Mouse (Mus musculus) frontal cortex, postnatal 36 days (tissue): Measurements from ENCODE around the gene Slc30a9.

ENCODE experiments used
- DNase-seq, 2 experiments: peaks; one replicate each; pipeline ENCODE4 v3.0.0; 2022; ENCODE audit warnings: low spot score in 2 of 2

The Slc30a9 gene

DNA sequence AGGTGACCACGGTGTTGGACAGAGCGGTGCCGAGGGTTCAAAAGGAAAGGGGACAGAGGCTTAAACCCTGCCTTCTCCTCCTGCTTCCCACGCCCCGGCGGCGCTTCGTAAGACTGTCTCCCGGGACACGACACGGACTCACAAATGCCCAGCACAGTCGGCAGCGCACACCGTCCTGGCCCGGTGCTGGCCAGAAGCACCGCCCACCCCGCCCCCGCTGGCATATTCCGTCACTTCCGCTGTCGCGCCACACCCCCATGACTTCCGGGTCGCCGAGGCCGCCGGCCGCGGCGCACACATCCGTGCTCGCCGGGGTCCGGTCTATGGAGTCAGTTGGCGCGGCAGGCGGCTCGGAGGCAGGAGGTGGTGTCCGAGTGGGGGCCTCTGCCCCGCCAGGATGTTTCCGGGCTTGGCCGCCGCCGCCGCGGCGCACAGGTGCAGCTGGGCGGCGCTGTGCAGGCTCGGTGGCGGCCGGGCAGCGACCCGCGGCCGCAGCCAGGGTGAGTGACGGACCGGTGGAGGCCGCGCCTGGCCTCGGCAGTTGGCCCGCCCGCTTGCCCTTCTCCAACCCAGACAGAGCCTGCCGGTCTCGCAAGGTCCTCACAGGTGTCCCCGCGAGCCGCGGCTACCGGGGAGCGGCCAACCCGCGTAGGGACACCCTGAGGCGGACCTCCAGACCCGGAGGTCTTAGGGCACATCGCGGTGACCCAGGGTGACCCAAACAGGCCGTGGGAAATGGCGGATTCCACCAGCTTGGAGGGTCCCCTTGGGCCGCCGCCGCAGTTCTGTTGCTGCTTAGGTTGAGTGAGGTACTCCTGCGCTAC, at the start of gene Slc30a9:
Gene Slc30a9, plus strand, starts transcription at position 258 of the 824 bp plus-strand sequence.
- DNase-seq: peak; percentile 91 to 93

DNA sequence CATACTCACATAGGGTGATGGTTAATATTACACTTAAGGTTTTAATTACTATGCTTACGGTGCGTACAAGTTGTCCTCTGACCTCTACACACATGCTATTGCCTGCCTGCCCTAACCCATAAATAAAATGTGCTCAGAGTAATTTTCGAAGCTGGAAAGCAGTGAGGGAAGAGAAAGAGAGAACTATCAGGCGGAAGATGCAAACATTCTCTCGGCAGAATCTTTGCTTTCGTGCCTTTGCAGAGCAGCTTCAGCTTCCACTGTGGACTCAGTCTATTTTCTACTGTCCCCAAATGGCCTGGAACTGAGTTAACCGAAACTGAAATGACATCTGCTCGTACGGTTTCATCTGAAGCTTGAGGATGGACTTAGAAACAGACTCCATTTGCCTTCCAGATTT, 48.3 kb upstream of the Slc30a9 start:
- peak in 1 of 2 experiments; percentile 28 for DNase-seq

DNA sequence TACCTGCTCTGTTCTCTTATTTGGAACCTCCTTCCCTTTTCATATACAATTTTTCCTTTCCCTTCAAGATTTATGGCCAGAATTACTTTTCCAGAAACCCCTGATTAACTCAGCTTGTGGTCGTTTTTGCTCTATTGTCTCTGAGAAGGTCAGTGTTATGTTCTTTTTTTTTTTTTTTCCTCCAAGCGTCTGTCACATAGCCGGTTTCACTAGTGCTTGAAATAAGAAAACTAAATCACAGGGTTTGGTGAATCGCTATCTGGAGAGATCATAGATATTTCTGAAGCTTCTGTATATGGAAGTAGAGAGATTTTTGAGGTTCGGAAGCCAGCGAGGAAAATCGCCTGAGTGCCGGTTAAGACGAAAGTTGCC, 46.6 kb upstream of the Slc30a9 start:
- DNase-seq: no peak

DNA sequence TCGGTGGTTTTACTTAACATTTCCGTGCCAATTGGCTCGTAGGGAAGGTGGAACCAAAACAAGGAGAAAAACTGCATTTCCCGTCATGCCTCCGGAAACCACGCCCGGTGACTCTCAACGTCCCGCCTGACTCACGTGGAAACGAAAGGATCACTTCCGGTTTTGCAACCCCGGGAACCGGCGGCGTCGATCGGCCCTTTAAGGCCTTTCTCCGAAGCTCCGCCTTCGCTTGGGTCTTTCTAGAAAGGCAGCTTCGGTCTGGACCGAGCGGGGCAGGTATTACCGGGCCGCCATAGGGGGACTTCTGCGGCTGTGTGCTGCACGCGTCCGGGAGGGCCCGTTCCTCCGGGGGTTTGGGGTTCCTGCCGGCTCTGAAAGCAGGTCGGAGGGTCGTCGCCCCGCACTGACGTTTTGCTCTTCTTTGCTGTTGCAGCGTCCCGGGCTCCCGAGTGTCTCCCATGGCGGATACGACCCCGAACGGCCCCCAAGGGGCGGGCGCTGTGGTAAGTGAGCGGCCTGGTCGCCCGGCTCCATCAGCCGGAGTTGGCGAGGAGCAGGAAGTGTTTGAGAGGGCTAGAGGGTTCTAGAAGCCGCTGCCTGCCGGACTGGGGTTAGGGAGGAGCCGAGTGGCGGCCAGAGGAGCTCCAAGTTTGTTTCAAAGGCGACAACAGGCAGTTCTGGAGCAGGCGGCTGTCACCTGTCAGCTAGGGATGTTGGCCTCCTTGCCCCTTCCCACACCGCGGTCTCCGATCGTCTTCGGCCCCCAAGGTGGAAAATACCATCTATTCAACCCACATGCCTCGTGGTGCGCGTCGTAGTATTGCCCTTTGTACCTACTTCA, 46.0 kb upstream of the Slc30a9 start, which contains the start of gene Tmem33:
Gene Tmem33, plus strand, starts transcription at position 35 of the 841 bp plus-strand sequence.
- peak; percentile 92 to 96 for DNase-seq

DNA sequence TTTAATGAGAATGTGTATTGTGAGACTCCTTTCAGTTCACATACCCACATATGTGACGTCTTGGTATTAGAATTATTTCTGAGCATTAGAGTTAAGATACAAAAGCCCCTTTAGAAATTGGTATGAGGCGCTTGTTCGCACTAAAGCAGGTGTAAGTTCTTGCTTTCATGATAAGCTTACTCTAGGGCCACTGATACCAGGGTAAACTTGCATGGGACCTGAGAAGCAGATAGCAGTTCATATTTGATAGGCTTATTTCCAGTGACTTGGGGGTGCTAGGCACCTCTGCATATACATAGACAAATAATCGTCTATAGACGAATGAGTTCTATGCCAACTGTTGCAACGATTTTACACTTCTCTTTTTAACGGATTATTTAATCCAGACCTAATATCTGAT, 43.8 kb upstream of the Slc30a9 start:
- no peak for DNase-seq

DNA sequence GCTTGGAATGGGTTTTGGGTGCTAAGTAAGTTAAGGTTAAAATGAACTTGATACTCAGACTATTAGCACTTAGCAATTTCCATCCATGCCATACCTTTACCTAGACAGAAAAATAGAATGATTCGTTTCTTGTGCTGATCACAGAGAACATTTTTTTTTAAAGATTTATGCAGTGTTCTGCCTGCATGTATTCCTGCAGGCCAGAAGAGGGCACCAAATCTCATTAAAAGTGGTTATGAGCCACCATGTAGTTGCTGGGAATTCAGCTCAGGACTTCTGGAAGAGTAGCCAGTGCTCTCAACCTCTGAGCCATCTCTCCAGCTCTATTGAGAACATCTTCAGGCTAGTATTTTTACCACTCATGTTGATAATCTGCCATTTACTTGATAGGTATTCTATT, 40.6 kb upstream of the Slc30a9 start:
- DNase-seq: no peak

DNA sequence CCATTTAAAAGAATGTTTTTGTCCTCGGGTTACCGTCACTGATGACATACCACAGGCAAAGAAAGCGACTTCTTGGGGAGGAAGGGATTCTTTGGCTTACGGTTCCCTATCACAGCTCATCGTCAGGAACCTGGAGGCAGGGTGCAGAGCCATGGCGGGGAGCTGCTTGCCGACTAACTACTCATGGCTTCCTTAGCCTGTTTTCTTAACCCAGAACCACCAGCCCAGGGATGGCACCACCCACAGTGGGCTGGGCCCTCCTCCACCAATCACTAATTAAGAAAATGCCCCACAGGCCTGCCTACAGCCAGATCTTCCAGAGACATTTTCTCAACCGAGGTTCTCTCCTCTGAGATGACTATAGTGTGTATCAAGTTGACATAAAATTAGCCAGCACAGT, 37.4 kb upstream of the Slc30a9 start:
- no peak for DNase-seq

DNA sequence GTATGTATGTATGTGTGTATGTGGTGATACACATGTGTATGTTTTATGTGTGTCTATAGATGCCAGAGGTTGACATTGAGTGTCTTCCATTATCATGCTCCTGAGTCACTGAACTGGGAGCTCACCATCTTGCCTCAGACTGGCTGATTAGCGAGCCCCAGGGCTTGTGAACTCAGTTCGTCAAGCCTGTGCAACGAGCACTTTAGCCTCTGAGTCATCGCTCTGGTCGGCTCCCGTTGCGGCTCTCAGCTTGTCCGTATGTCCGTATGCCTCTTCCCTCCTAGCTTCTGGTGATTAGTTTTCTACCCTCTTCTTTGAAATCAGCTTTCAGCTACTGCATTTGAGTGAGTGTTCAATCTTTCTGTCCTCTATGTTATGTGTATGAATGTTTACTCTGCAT, 27.3 kb upstream of the Slc30a9 start:
- no peak for DNase-seq

DNA sequence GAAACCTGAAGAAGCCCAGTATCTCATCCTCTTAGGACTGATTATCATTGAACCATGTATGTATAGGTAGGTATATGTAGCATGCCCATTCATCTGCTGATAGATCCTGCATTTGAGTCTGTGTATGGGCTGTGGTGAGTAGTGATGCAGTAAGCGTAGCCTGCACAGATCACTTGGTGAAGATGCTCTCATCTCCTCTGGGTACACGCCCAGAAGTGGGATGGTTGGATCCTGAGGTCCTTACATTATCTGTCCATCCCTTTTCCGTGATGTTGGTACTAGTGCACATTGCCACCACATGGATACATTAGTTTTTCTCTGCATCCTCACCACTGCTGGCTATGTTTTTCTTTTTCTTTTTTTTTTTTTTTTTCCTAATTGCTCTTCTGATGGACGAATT, 26.9 kb upstream of the Slc30a9 start:
- DNase-seq: no peak

DNA sequence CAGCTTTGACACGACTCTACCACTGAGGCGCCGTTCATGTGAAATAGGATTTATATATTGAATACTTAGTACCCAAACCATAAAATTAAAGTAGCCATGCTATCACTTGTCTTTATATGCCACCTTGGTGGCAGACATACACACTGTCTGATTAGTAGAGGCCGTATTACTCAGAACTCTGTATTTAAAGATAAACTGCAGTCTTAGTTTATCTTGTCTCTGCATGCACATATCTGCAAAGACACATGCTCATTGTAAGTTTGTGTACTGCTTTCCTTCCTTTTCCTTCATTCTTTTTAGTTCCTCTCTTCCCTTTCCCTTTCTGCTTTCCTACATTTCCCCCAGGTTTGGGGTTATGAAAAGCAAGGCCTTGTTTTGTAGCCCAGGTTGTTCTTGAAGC, 26.4 kb upstream of the Slc30a9 start:
- no peak for DNase-seq

DNA sequence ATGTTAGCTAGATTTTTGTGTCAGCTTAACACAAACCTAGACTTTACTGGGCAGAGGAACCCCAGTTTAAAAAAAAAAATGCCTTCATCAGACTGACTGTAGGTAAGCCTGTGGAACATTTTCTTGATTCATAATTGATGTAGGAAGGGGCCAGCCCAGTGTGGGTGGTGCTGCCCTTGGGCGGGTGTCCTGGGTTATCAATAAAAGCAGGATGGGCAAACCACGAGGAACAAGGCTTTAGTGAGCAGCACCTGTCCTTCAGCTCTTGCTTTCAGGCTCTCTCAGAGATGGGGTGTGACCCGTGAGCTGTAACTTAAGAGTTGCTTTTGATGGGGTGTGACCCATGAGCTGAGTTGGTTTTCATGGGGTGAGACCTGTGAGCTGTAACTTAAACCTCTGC, 11.7 kb upstream of the Slc30a9 start:
- no peak for DNase-seq

DNA sequence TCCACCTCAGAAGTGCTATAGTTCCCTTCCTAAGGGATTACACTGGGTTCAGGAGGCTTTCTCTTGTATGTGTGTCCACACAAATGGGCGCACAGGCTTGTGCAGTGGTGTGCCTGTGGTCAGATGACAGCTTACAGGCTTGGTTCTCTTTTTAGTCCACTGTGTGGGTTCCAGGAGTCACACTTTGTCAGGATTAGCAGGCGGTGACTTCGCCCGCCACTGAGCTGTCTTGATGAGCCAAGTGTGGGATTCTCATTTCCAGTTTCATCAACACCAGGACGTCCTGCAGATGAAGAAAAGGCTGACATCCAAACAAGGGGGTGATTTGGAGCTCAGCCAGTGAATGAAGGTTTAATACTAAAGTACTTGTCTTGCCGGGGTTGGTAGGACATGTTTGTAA, 11.1 kb upstream of the Slc30a9 start:
- peak in 1 of 2 experiments; percentile 10 for DNase-seq

DNA sequence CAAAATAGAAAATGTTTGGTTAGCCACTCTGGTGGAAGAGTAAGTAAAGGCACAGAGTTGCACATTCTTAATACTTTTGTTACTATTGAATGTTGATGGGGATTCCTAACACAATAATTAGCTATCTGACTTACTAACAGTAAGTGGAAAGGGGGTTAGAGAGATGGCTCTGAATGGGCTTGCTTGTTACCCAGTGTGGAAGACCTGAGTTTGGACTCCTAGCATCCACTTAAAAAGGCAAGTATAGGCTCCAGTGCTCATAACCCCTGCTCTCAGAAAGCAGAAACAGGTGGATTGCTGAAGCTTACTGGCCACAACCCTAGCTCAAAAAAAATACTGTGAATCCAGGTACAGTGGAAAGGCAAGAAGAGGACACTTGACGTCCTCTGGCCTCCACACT, 10.6 kb upstream of the Slc30a9 start:
- DNase-seq: no peak

DNA sequence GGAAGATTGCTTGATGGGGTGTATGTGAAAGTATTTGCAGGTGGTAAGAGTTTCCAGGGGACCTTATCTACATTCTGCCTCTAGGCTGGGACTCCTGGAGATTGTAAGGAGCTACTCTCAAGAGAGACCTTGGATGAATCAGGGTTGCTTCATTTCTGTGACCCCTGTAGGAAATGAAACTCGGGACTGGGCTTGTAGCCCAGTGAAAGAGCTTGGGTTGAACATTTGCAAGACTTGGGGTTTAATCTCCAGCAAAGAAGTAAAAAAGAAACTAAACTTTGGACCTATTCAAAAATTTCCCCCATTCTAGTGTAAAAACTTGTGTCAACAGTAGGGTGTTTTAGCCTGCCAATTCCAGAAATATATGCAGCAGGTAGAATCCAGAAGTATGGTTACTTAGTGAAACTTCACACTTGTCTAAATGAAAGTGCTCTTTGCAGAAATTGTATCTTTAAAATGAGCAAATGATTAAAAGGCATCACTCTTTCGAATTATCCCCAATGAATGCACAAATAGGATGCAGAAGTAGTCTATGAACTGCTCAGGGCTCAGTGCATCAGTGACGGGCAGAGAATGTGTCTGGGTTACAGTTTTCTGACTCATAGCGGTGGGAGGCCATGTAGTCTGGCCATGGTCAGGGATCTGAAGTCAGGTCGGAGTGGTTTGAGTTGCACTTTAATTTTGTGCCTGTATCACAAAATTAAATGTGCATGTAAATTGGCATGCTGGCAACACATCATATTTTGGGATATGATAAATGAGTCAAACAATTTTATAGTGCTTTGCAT, 9.5 kb upstream of the Slc30a9 start:
- DNase-seq: no peak

DNA sequence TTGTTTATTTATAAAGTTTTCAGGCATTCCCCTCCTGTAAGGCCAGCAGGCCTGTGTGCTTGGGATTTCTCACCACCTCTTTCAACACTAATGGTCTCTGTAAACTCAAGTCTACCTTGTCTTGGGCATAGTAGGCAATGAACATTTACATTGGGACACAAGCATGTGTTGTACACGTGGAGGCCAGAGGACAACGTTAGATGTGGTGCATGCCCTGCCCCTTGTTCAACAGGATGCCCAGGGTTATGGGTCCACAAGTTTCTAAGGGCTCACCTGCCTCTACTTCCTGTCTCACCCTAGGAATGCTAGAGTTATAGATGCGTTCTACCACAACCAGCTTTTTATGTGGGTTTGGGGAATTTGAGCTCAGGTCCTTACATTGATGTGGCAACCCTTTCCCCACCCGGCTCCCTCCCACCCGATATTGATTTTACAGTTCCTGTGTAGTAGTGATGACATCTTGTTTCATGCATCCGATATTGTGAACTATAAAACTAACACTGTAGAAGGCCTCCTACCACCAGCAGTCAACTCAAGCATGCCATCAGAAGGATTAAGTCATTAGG, 6.8 kb upstream of the Slc30a9 start:
- DNase-seq: no peak

DNA sequence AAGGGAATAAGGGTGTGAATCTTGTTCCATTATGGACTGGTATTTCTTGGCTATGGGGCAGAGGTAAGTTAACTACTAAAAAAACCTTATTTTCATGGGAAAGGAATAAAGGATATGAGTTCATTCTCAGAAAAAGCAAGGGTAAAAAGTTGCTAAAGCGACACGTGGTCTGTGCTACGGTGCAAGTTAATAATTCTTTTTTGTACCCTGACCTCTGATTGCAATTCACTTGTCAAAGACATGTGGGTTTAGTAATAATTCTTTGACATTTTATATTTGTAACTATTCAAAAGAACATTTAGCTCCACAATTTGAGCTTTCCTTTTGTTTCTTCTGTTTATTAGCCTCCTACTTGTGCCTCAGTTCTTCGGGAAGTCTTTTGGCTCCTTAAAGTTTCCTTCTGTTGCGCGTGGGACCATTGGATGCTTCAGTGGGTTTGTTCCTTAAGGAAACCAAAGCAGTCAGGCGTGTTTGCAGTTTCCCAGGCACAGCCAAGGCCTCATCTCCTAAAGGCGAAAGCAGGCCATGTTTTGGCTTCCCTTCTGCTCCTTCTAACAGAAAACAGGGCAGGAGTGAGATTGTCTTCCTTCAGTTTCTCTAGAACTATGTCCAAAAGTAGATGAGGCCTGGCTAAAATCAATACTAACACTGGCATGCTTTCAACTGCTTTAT, 5.7 kb upstream of the Slc30a9 start:
- DNase-seq: no peak

DNA sequence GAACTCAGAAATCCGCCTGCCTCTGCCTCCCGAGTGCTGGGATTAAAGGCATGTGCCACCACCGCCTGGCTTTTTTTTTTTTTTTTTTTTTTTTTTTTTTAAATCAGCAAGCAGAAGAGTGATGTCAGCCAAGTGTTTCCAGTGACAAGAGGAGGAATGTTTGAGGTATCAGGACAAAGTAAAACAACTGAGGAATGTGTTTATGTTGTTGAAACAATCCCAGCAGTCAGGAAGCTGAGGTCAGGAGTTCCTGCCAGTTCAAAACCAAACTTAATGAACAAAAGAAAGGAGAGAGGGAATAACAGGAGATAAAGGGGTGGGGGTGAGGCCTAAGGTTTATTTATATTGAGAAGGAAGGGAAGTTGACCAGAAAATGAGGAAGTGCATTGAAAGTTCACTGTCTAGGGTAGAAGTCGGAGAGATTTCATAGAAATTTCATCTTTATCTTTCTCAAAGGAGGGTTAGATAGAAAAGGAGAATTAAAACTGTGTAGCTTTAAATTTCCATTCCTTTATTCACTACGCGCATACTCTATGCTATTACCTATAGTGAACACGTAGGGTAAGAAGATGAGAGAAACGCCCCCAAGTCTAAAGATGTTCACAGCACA, 4.9 kb upstream of the Slc30a9 start:
- no peak for DNase-seq

DNA sequence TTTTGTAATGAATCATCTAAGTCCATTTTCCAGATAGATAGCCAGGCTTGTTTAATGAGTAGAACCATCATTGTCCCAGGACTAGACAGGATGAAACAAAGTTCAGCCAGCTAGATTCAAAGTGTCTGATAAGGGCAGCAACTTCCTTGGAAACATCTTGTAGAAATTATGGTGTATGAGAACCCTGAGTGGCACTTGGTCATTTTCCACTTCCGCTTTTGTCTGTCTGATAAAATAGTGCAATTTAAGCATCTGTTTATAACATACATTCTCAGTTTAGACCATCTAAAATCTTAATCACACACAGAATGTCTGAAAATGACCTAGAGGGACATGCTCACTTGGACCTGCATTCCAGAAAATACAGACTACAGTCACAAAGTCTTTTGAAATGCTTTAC, 2.9 kb upstream of the Slc30a9 start:
- no peak for DNase-seq

DNA sequence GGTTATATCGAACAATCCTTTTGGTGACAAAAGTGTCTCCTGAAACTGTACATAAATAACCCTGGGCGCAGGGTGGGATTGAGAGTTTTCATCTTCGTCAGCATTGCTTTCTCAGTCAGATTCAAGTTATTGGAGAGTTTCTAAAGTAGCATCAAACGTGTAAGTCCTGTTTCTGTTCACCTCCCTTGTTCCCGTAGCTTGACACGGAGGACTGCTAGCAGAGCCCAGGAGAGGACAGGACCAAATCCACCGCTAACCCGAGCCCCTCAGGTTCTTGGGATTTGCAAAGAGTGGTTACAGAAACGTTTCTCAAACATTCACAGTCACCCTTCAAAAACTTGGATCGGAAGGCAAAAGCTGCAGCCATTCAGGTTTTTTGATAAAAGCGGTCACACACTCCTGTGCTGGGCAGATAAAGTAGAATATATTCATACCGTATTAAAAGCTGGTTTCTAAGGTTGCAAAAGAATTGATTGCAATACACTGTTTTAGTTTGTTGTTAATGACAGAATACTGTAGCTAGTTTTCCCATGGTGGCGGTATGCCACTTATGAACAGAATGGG, 986 bp downstream of the Slc30a9 start:
- DNase-seq: no peak

DNA sequence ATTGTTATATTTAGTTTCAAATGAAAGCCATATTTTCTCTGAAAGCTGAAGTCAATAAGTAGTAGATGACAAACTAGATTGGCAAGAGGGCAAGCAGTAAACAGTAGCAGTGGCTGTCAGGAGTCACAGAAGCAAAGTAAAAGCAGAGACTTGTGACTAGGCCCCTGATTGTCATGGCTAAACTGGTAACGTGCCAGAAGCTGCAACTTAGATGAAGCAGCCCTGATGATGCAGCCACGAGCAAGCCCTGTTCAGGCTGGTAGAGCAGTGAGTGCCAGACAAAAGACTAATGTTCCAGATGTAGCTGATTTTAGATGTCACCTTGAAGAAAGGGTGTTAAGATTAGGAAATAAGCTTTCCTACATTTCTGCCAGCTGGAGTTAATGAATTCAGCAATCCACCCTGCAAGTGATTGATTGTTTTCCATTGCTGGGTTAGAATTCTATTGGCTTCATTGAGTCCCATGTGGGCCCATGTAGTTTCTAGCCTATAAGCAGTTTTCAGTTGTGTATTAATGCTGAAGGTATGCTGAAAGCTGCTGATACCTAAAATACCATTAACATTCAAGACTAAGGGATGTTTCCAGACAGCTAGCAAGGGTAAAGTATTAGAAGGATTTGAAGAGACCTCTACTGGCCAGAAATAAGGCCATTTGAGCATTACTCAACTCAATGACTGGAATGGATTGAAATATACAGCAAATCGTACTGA, 5.2 kb downstream of the Slc30a9 start:
- no peak for DNase-seq
